Mouse (Mus musculus) CH12.LX (cell line): Measurements from ENCODE around the gene Ep300. TPM values are rescaled to one million over a fixed set of nuclear protein-coding genes. Genes with fewer than 3 reads are reported as not detected.

Experiments used
- DNase-seq: peaks from one replicate; pipeline ENCODE4 v3.0.0-alpha.2; 2013; ENCODE audit errors: extremely low read depth
- H3K27ac ChIP-seq: 2 replicates; pipeline ENCODE4 v1.5.1; 2012; ENCODE audit warnings: low read depth, mild to moderate bottlenecking, control low read depth, moderate library complexity; ENCODE audit not compliant: insufficient read depth
- H3K27me3 ChIP-seq: replicated peaks from 2 replicates; pipeline ENCODE3; 2012; ENCODE audit warnings: inconsistent platforms
- H3K36me3 ChIP-seq, 2 experiments: replicated peaks in 1 of 2; 2 replicates each; pipeline versions ENCODE3 to v1.6.1; 2012; ENCODE audit warnings: inconsistent platforms in 1 of 2, low read length in 1 of 2, mild to moderate bottlenecking in 1 of 2, mixed read lengths in 1 of 2, moderate library complexity in 1 of 2; ENCODE audit not compliant: control insufficient read depth in 1 of 2, insufficient read depth in 1 of 2
- H3K4me1 ChIP-seq, 2 experiments: 2 replicates each; pipeline ENCODE4 v1.6.1; 2012; ENCODE audit warnings: inconsistent platforms in 1 of 2, moderate library complexity in 1 of 2; ENCODE audit not compliant: insufficient read depth in 2 of 2, control insufficient read depth in 1 of 2
- H3K4me2 ChIP-seq: 2 replicates; pipeline ENCODE4 v1.6.1; 2012; ENCODE audit warnings: low read depth, mild to moderate bottlenecking, control low read depth; ENCODE audit not compliant: poor library complexity, insufficient read depth, severe bottlenecking
- H3K4me3 ChIP-seq, 3 experiments: fragments of 150-350 bp in 1 of 3; sonication (generic) in 1 of 3; replicated peaks in 1 of 3; 2 replicates each; pipeline versions ENCODE3 to v1.5.1; 2011 to 2012; ENCODE audit warnings: low read depth in 2 of 3, low read length in 2 of 3, mild to moderate bottlenecking in 2 of 3, moderate library complexity in 2 of 3, control low read depth in 1 of 3, improper control_type of control experiment in 1 of 3, inconsistent platforms in 1 of 3, mixed read lengths in 1 of 3; ENCODE audit not compliant: poor library complexity in 1 of 3
- H3K79me2 ChIP-seq: replicated peaks from 2 replicates; pipeline ENCODE4 v1.6.1; 2012; ENCODE audit warnings: mild to moderate bottlenecking, moderate library complexity; ENCODE audit not compliant: control insufficient read depth, poor library complexity, insufficient read depth, severe bottlenecking; ENCODE audit errors: extremely low read depth
- H3K9ac ChIP-seq: 2 replicates; pipeline ENCODE4 v1.6.1; 2012; ENCODE audit warnings: low read depth, mild to moderate bottlenecking, control low read depth, moderate library complexity; ENCODE audit not compliant: insufficient read depth
- H3K9me3 ChIP-seq: replicated peaks from 2 replicates; pipeline ENCODE3; 2012; ENCODE audit warnings: low read length, inconsistent platforms, mixed read lengths
- CHD1 ChIP-seq: IDR thresholded peaks from 2 replicates; pipeline ENCODE4 v1.6.1; 2012; ENCODE audit warnings: low read depth, low read length, improper control_type of control experiment, inconsistent platforms
- CTCF ChIP-seq, 2 experiments: IDR thresholded peaks in 1 of 2; conservative IDR thresholded peaks in 1 of 2; 2 replicates each; pipeline ENCODE4 v1.5.1; 2011 to 2012; ENCODE audit warnings: low read depth in 2 of 2, low read length in 2 of 2, improper control_type of control experiment in 1 of 2, inconsistent platforms in 1 of 2, mild to moderate bottlenecking in 1 of 2, moderate library complexity in 1 of 2
- E2F4 ChIP-seq: IDR thresholded peaks from 2 replicates; pipeline ENCODE4 v1.6.1; 2011; ENCODE audit warnings: low read depth, low read length, improper control_type of control experiment; ENCODE audit not compliant: insufficient replicate concordance
- GABPA ChIP-seq: IDR thresholded peaks from 2 replicates; pipeline ENCODE4 v1.6.1; 2012; ENCODE audit warnings: low read depth, low read length, improper control_type of control experiment, inconsistent platforms; ENCODE audit not compliant: insufficient replicate concordance
- JUN ChIP-seq: IDR thresholded peaks from 2 replicates; pipeline ENCODE4 v1.6.1; 2011; ENCODE audit warnings: low read depth, mild to moderate bottlenecking, low read length, improper control_type of control experiment, moderate library complexity; ENCODE audit not compliant: insufficient read depth
- MAX ChIP-seq: IDR thresholded peaks from 2 replicates; pipeline ENCODE4 v1.6.1; 2011; ENCODE audit warnings: low read length, improper control_type of control experiment
- MAZ ChIP-seq: IDR thresholded peaks from 2 replicates; pipeline ENCODE4 v1.6.1; 2012; ENCODE audit warnings: low read depth, mild to moderate bottlenecking, inconsistent platforms, low read length, improper control_type of control experiment, moderate library complexity
- MEF2A ChIP-seq: IDR thresholded peaks from 2 replicates; pipeline ENCODE4 v1.6.1; 2014; ENCODE audit warnings: low read depth, mild to moderate bottlenecking, inconsistent platforms, low read length, improper control_type of control experiment, borderline replicate concordance
- MYC ChIP-seq: IDR thresholded peaks from 2 replicates; pipeline ENCODE4 v1.6.1; 2011; ENCODE audit warnings: low read depth, mild to moderate bottlenecking, improper control_type of control experiment, low read length
- NELFE ChIP-seq: IDR thresholded peaks from 2 replicates; pipeline ENCODE4 v1.6.1; 2011; ENCODE audit warnings: low read depth, low read length, improper control_type of control experiment
- POLR2A ChIP-seq: IDR thresholded peaks from 2 replicates; pipeline ENCODE4 v1.6.1; 2011; ENCODE audit warnings: low read depth, mild to moderate bottlenecking, improper control_type of control experiment, low read length
- POLR2AphosphoS2 ChIP-seq: IDR thresholded peaks from 2 replicates; pipeline ENCODE4 v1.6.1; 2011; ENCODE audit warnings: low read depth, low read length, improper control_type of control experiment
- RAD21 ChIP-seq: IDR thresholded peaks from 2 replicates; pipeline ENCODE4 v1.6.1; 2011; ENCODE audit warnings: low read depth, mild to moderate bottlenecking, low read length, improper control_type of control experiment, moderate library complexity
- RCOR1 ChIP-seq: conservative IDR thresholded peaks from 2 replicates; pipeline ENCODE4 v1.6.1; 2012; ENCODE audit warnings: low read depth, mild to moderate bottlenecking, inconsistent platforms, low read length, improper control_type of control experiment
- SMC3 ChIP-seq: IDR thresholded peaks from 2 replicates; pipeline ENCODE4 v1.6.1; 2011; ENCODE audit warnings: low read depth, low read length, improper control_type of control experiment
- TBP ChIP-seq: conservative IDR thresholded peaks from 2 replicates; pipeline ENCODE4 v1.6.1; 2011; ENCODE audit warnings: low read depth, low read length, improper control_type of control experiment
- TCF12 ChIP-seq: IDR thresholded peaks from 2 replicates; pipeline ENCODE4 v1.6.1; 2014; ENCODE audit warnings: low read depth, mild to moderate bottlenecking, inconsistent platforms, low read length, improper control_type of control experiment
- UBTF ChIP-seq: IDR thresholded peaks from 2 replicates; pipeline ENCODE4 v1.6.1; 2012; ENCODE audit warnings: low read depth, mild to moderate bottlenecking, inconsistent platforms, low read length, improper control_type of control experiment, moderate library complexity
- USF1 ChIP-seq: IDR thresholded peaks from 2 replicates; pipeline ENCODE4 v1.6.1; 2014; ENCODE audit warnings: low read depth, mild to moderate bottlenecking, inconsistent platforms, low read length, improper control_type of control experiment
- ZMIZ1 ChIP-seq: IDR thresholded peaks from 2 replicates; pipeline ENCODE4 v1.6.1; 2012; ENCODE audit warnings: low read depth, mild to moderate bottlenecking, inconsistent platforms, low read length, improper control_type of control experiment
- dilution Hi-C: fragments of 300-500 bp; cut with MboI; formaldehyde crosslinking; loops from 2 replicates; pipeline ENCODE4 v1.14.3; 2020; ENCODE audit warnings: low sequenced_read_pairs; ENCODE audit not compliant: extremely low pct_unique_long_range_greater_than_20kb, extremely low pct_ligation_motif_present
- in situ Hi-C: fragments of 300-500 bp; cut with MboI; formaldehyde crosslinking; loops from 3 replicates; pipeline ENCODE4 v1.14.3; 2019; ENCODE audit warnings: low sequenced_read_pairs, low pct_ligation_motif_present, low pct_unique_long_range_greater_than_20kb, mixed read lengths
- polyA plus RNA-seq: library from polyadenylated mRNA; unstranded; fragments of >175 nt; gene quantifications from 2 replicates; pipeline ENCODE4 v1.2.1, GENCODE M21; 2012; ENCODE audit warnings: low read depth; ENCODE audit not compliant: insufficient read length
- total RNA-seq, 2 experiments: library from RNA; depleted of rRNA; stranded (reverse); fragments of 300-350 nt in 1 of 2; fragments of >200 nt in 1 of 2; gene quantifications; 2 replicates each; pipeline ENCODE4 v1.2.3; 2012 to 2014

Gene Ep300
- total and polyA plus RNA-seq, 3 experiments: 5.9 to 33.2 (median 17.4) TPM

- TF ChIP-seq RCOR1 (no peak), TCF12 (peak; percentile 58), E2F4 (peak; percentile 70; the same call in 1 of the 2 replicates), RAD21 (no peak), TBP (no peak; the same call in none of the 2 replicates), JUN (no peak), CTCF (conservative IDR thresholded peaks at IDR 0.05 in 1 of 2, IDR thresholded peaks at IDR 0.05 in 1 of 2; ENCODE audit: low read depth in 2 of 2, low read length in 2 of 2) (no peak), GABPA (peak; percentile 56; the same call in 1 of the 2 replicates), MAZ (0 out of 2 replicates have a peak, but pooled peaks have one; percentile 51), MYC (peak; percentile 74; the same call in 1 of the 2 replicates), ZMIZ1 (0 out of 2 replicates have a peak, but pooled peaks have one; percentile 50), MEF2A (no peak), POLR2A (peak; percentile 70), USF1 (no peak; the same call in 1 of the 2 replicates), MAX (peak; percentile 69), NELFE (0 out of 2 replicates have a peak, but pooled peaks have one; percentile 31), SMC3 (no peak), CHD1 (no peak), UBTF (no peak)
Measured at GRCm38 (mm10) chr15:81663697-81664561, 78.8 kb downstream of the Ep300 start, which contains the start of gene L3mbtl2 (continued).

GRCm38 (mm10) chr15:81666957-81667356, 81.8 kb downstream of the Ep300 start:
- H3K27me3 ChIP-seq: no peaks in the 10 kb centered on the region
- no peak overlapping the region for H3K4me3 ChIP-seq
- H3K79me2 ChIP-seq: peaks cover 20% of the 10 kb centered on the region
- no peak overlapping the region for H3K27ac ChIP-seq
- H3K9me3 ChIP-seq: no peaks in the 10 kb centered on the region
- peak; percentile 17 for DNase-seq
- TF ChIP-seq CTCF (conservative IDR thresholded peaks at IDR 0.05 in 1 of 2, IDR thresholded peaks at IDR 0.05 in 1 of 2; ENCODE audit: low read depth in 2 of 2, low read length in 2 of 2) (peak in 1 of 2 experiments; percentile 37; a peak in 2 of 4 replicates), POLR2AphosphoS2 (no peak)
- dilution Hi-C loops (no loop called here), in situ Hi-C loops (no loop called here)
- H3K9ac ChIP-seq: no peak overlapping the region
- no peak overlapping the region for H3K4me2 ChIP-seq
- peaks cover 39 to 45% of the 10 kb centered on the region in 2 experiments for H3K36me3 ChIP-seq
- peaks cover 0 to 13% of the 10 kb centered on the region in 2 experiments; a peak in 2 of 4 replicates for H3K4me1 ChIP-seq
